Mouse (Mus musculus) small intestine, adult 2 months (tissue): Measurements from ENCODE around the gene Tm4sf20. TPM values are rescaled to one million over a fixed set of nuclear protein-coding genes. Genes with fewer than 3 reads are reported as not detected.

Experiments
- H3K27ac ChIP-seq: fragments of 200-500 bp; 2 replicates; pipeline ENCODE4 v1.5.1; 2012; ENCODE audit warnings: low read depth, low read length, control low read depth, inconsistent platforms; ENCODE audit not compliant: insufficient read depth
- H3K27me3 ChIP-seq: fragments of 200-500 bp; 2 replicates; pipeline ENCODE4 v1.6.1; 2012; ENCODE audit warnings: mild to moderate bottlenecking, moderate library complexity, low read length, inconsistent platforms; ENCODE audit not compliant: control insufficient read depth, insufficient read depth
- H3K36me3 ChIP-seq: fragments of 200-500 bp; 2 replicates; pipeline ENCODE4 v1.6.1; 2012; ENCODE audit warnings: mild to moderate bottlenecking, low read length, control low read depth, inconsistent platforms; ENCODE audit not compliant: control insufficient read depth, insufficient read depth
- H3K4me1 ChIP-seq: fragments of 200-500 bp; 2 replicates; pipeline ENCODE4 v1.6.1; 2012; ENCODE audit warnings: low read length, inconsistent platforms, mixed read lengths; ENCODE audit not compliant: control insufficient read depth, insufficient read depth, insufficient read length
- H3K4me3 ChIP-seq: fragments of 200-500 bp; 2 replicates; pipeline ENCODE4 v1.5.1; 2012; ENCODE audit warnings: low read depth, mild to moderate bottlenecking, control low read depth, inconsistent platforms, low read length, moderate library complexity
- CTCF ChIP-seq: fragments of 200-500 bp; IDR thresholded peaks from 2 replicates; pipeline ENCODE4 v1.5.1; 2012; ENCODE audit warnings: low read depth, mild to moderate bottlenecking, control low read depth, inconsistent platforms, low read length, moderate library complexity, mixed read lengths; ENCODE audit not compliant: insufficient replicate concordance, insufficient read length; ENCODE audit errors: extremely low read depth
- POLR2A ChIP-seq: fragments of 200-500 bp; IDR thresholded peaks from 2 replicates; pipeline ENCODE4 v1.6.1; 2012; ENCODE audit warnings: low read depth, mild to moderate bottlenecking, control low read depth, inconsistent platforms, low read length, moderate library complexity
- WGBS: fragments of 180-500 bp; shearing (Covaris S2); methylation state at CpG from one replicate; pipeline ENCODE4 v1.1.7; 2018; 5-methylcytosine and 5-hydroxymethylcytosine counted together
- polyA plus RNA-seq: library from polyadenylated mRNA; depleted of rRNA; stranded (reverse); fragments of >200 nt; gene quantifications from 2 replicates; pipeline ENCODE4 v1.2.3, GENCODE M21; 2012

Gene Tm4sf20
- polyA plus RNA-seq, 1 experiment: 38.1 TPM

DNA sequence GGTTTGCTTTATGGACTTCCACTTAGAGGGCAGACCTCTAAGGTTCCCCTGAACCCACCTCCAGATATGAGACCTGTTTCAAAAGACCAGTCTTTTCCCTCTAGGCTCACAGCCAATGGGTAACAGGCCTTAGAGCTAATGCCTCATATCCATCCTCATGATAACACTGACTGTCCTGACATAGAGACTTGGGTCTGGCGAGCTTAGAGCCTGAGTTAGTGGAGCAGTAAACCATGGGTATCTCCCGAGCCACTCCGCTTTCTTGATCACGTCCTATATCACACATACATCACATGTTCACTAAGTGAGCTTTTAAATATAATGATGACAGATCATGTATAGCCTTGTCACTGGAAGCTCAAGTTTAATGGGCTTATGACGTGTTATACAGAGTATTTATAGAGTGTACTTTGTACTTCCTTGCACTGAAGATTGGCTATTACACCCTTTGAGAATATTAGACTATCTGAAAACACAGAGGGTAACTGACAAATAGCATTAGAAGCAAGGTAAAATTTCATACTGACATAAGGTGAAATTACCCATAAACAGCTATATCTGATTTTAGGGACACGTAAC lies 11.2 kb upstream of the Tm4sf20 start:
- Histone ChIP-seq H3K4me1 (peaks cover 21% of the 10 kb centered on the region; the same call in 1 of the 2 replicates), H3K27me3 (no peaks in the 10 kb centered on the region), H3K4me3 (no peak overlapping the region), H3K36me3 (no peaks in the 10 kb centered on the region), H3K27ac (peak overlapping the region; percentile 55)
- 38% methylated on average over 6 of the region's 6 CpGs for WGBS
- TF ChIP-seq POLR2A (no peak), CTCF (no peak)

DNA sequence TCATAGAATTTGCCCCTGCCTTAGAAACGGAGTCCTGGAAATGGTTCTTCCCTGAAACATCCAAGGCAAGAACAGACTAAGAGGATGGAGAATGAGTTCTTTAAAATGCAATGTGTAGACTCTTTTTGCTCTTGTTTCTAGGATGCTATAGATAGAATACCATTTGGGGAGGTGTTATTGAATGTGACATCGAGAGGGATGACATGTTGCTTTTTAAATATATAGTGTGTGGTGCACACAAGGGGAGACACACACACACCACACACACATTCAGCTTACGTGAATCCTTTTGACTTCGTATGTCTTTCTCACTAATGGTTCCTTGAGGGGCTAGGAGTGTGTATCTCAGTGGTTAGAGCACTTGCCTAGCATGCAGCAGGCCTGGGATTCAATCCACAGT lies 7.0 kb upstream of the Tm4sf20 start:
- H3K4me1 ChIP-seq: peaks cover 15% of the 10 kb centered on the region; the same call in 1 of the 2 replicates
- no peak for TF ChIP-seq POLR2A
- TF ChIP-seq CTCF: no peak
- H3K27me3 ChIP-seq: no peaks in the 10 kb centered on the region
- H3K27ac ChIP-seq: no peak overlapping the region
- 97% methylated on average over 4 of the region's 4 CpGs for WGBS
- H3K4me3 ChIP-seq: no peak overlapping the region
- H3K36me3 ChIP-seq: no peaks in the 10 kb centered on the region

DNA sequence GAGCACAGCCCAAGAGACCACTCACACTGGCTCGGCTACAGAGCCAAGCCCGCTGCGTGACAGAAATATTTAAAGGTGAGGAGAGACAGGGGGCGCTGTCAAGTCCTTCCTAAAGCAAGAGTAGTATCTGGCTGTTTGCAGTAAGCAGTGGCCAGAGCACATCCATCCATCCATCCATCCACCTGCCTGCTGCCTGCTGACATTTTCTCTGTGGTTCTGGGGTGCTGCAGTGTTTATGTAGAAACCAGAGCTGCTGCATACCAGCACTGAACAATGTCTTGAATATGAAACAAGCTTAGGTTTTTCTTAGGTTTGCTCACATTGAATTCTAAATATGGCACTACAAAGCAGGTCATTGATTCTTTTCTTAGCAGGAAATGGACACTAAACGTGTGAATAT lies 4.9 kb upstream of the Tm4sf20 start:
- TF ChIP-seq CTCF: no peak
- TF ChIP-seq POLR2A: no peak
- WGBS: 89% methylated on average over 5 of the region's 5 CpGs
- Histone ChIP-seq H3K4me3 (no peak overlapping the region), H3K36me3 (no peaks in the 10 kb centered on the region), H3K4me1 (peaks cover 2% of the 10 kb centered on the region; the same call in 1 of the 2 replicates), H3K27ac (no peak overlapping the region), H3K27me3 (no peaks in the 10 kb centered on the region)

GRCm38 (mm10) chr1:82772428-82772827 lies 4.2 kb upstream of the Tm4sf20 start:
- Histone ChIP-seq H3K36me3 (no peaks in the 10 kb centered on the region), H3K4me1 (peaks cover 2% of the 10 kb centered on the region; the same call in 1 of the 2 replicates), H3K27me3 (no peaks in the 10 kb centered on the region), H3K4me3 (no peak overlapping the region), H3K27ac (no peak overlapping the region)
- TF ChIP-seq POLR2A (no peak), CTCF (no peak)
- WGBS: 80% methylated on average over 4 of the region's 4 CpGs

DNA sequence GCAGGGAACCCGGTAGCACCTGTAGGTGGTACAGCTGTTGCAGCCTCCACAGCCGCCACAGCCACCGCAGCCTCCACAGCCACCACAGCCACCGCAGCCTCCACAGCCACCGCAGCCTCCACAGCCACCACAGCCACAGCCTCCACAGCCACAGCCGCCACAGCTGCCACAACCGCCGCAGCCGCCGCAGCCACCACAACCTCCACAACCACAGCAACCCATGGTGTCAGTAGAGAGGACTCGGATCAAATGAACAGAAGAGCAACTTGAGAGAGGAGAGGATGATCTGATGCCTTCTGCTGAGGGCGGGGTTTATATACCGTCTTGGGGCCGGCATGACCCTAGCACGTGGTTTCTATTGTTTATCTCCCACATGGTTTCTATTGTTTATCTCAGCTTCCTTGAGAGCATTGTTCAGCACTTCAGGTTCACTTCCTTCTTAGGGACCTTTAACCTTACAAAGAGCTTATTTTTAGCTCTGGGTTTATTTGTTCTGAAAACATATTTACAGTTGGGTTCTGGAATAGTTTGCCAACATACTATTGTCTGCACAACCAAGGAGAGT lies 2.8 kb upstream of the Tm4sf20 start, which contains the start of gene Gm47791:
Gm47791 (minus strand) TSS at position 222 of the 565 bp plus-strand sequence.
- H3K4me1 ChIP-seq: peaks cover 2% of the 10 kb centered on the region; the same call in 1 of the 2 replicates
- H3K27ac ChIP-seq: no peak within 1 kb of the TSS
- H3K27me3 ChIP-seq: no peaks in the 10 kb centered on the region
- no peaks in the 10 kb centered on the region for H3K36me3 ChIP-seq
- 75% methylated on average over 15 of the region's 15 CpGs for WGBS
- no peak within 1 kb of the TSS for H3K4me3 ChIP-seq
- no peak for TF ChIP-seq CTCF

DNA sequence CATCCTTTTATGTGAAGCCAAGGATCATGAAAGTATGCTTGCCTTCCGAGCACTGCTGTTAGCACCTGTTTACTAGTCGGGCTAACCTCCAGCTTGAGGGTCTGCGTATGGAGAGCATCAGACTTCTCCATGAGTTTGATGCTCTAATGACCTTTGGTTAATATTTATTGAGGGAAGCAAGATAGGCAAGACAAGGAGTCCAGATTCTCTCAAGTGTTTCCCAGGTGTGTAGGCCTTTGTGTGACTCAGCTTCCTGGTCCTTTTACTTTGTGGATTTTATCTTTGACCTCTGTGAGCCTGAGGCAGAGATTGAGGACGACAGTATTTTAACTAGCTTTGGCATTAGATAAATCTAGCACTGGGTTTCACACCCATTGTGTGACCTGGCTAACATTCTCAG lies 1.6 kb downstream of the Tm4sf20 start:
- no peak for TF ChIP-seq CTCF
- TF ChIP-seq POLR2A: no peak
- H3K27ac ChIP-seq: peak overlapping the region; percentile 91
- peaks cover 11% of the 10 kb centered on the region; the same call in 1 of the 2 replicates for H3K4me1 ChIP-seq
- no peaks in the 10 kb centered on the region for H3K27me3 ChIP-seq
- H3K4me3 ChIP-seq: peak overlapping the region; percentile 10; the same call in 1 of the 2 replicates
- WGBS: 28% methylated on average over 4 of the region's 4 CpGs
- peaks cover 22% of the 10 kb centered on the region for H3K36me3 ChIP-seq

DNA sequence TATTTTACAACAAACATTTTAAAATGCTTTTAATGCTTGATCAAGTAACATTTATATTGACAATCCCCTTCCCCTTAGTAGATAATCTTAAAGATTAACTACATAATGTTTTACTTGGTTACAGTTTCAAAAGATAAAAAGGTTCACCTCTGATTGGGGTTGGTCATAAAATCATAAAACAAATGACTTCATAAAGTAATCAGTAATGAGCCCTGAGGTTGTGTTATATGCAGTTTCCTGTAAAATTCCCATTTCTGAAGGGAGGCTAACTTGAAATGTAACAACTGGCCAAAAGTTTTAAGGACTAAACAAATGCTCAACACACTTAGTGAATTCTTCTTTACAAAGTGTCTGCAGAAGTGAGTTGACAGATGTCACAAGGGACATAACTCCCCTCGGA lies 2.0 kb downstream of the Tm4sf20 start:
- Histone ChIP-seq H3K36me3 (peaks cover 26% of the 10 kb centered on the region), H3K4me1 (peaks cover 13% of the 10 kb centered on the region; the same call in 1 of the 2 replicates), H3K27me3 (no peaks in the 10 kb centered on the region), H3K27ac (peak overlapping the region; percentile 91), H3K4me3 (peak overlapping the region; percentile 10; the same call in 1 of the 2 replicates)
- 13% methylated on average over 1 of the region's 1 CpGs for WGBS
- no peak for TF ChIP-seq POLR2A
- TF ChIP-seq CTCF: no peak

DNA sequence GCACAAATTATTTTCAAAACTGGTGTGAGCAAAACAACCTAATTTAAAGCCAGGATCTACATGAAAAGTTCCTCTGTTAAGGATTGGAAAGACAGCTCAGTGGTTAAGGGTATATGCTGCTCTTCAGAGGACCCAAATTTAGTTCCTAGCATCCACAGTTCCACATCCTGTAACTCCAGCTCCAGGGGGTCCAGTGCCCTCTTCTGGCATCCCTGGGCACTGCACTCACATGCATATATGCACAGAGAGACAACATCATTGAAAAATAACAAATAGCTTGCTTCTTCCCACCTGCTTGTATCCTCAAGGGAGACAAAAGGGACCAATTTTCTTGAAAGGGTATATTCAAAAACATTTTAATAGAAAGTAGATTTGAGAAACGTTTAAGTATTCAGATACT lies 6.0 kb downstream of the Tm4sf20 start:
- Histone ChIP-seq H3K4me3 (no peak overlapping the region), H3K4me1 (peaks cover 18% of the 10 kb centered on the region; the same call in 1 of the 2 replicates), H3K27me3 (no peaks in the 10 kb centered on the region), H3K36me3 (peaks cover 50% of the 10 kb centered on the region), H3K27ac (peak overlapping the region; percentile 27; the same call in 1 of the 2 replicates)
- TF ChIP-seq POLR2A (no peak), CTCF (peak; percentile 45; the same call in 1 of the 2 replicates)
- 65% methylated on average over 1 of the region's 1 CpGs for WGBS
